Mouse (Mus musculus): Measurements from ENCODE around the gene Bcl6.

DNA sequence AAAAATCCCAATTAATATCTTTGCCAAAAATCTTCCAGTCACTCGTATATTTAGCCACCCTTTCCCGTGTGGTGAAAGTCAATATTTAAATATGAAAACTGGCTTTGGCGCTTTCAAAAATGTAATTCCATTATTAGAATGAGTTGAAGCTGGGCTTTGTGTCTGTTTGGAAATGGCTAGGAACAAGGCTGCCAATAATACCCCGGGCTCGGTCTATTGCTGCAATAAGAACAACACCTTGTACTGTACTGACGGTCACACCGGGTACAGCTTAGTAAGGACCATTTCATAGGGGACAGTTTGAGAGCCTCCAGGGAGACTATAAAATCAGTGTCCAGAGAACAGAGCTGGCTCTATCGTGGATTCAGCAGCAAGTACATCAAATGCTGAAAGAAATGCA lies 17.3 kb upstream of the Bcl6 start:
- TF ChIP-seq CTCF (IDR thresholded peaks at IDR 0.05; ENCODE audit: low read depth) (no peak), EP300 (IDR thresholded peaks at IDR 0.05; ENCODE audit: low read depth) (no peak)

Data from liver, embryonic 14.5 days (tissue).